Mouse (Mus musculus) thymus, adult 2 months (tissue): ENCODE measurements around the gene Pou3f1.

Source experiments
- CTCF ChIP-seq: fragments of 200-500 bp; IDR thresholded peaks from 2 replicates; pipeline ENCODE4 v1.5.1; 2012; ENCODE audit warnings: mild to moderate bottlenecking, control low read depth, low read length, moderate library complexity, borderline replicate concordance; ENCODE audit not compliant: control insufficient read depth, poor library complexity, insufficient read depth; ENCODE audit errors: extremely low read depth
- POLR2A ChIP-seq: fragments of 200-500 bp; IDR thresholded peaks from 2 replicates; pipeline ENCODE4 v1.6.1; 2012; ENCODE audit warnings: mild to moderate bottlenecking, low read length, control low read depth, moderate library complexity; ENCODE audit not compliant: control insufficient read depth, poor library complexity, insufficient read depth; ENCODE audit errors: extremely low read depth

DNA sequence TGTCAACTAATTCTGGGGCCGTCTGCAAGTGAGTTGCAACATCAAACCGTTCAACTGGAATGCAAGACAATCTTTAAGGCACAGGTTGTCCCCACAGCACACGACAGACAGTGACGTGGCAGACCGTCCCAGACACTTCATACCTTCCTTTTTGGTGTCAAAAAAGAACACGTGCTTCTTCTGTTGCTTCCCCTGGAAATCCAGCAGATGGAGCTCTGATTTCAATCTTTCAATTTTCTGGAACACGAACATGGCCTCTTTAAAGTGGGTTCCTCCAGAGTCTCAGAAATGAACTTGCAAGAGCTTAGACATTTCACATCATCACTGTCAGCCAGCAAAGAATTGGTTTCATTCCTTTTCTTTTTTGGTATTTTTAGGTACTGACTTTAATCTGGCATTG, 25.7 kb downstream of the Pou3f1 start:
- TF ChIP-seq POLR2A (no peak), CTCF (no peak)
